Mouse (Mus musculus) bone marrow, adult 2 months (tissue): ENCODE results near the gene Cacnb1. TPM values are rescaled to one million over a fixed set of nuclear protein-coding genes. Genes with fewer than 3 reads are reported as not detected.

Source experiments
- H3K27ac ChIP-seq: fragments of 200-500 bp; 2 replicates; pipeline ENCODE4 v1.5.1; 2012; ENCODE audit warnings: low read depth, mild to moderate bottlenecking, control low read depth, inconsistent platforms, low read length; ENCODE audit not compliant: control insufficient read depth, poor library complexity, insufficient read depth
- H3K4me1 ChIP-seq: fragments of 200-500 bp; 2 replicates; pipeline ENCODE4 v1.6.1; 2011; ENCODE audit warnings: low read length; ENCODE audit not compliant: control insufficient read depth, insufficient read depth
- H3K4me3 ChIP-seq: fragments of 200-500 bp; replicated peaks from 2 replicates; pipeline ENCODE3; 2011; ENCODE audit warnings: mild to moderate bottlenecking, low read depth, low read length, control low read depth; ENCODE audit not compliant: control insufficient read depth
- CTCF ChIP-seq: fragments of 200-500 bp; IDR thresholded peaks from 2 replicates; pipeline ENCODE4 v1.5.1; 2011; ENCODE audit warnings: low read length, control low read depth; ENCODE audit not compliant: control insufficient read depth, insufficient read depth
- POLR2A ChIP-seq: fragments of 200-500 bp; IDR thresholded peaks from 2 replicates; pipeline ENCODE4 v1.6.1; 2011; ENCODE audit warnings: low read depth, mild to moderate bottlenecking, control low read depth, low read length, borderline replicate concordance; ENCODE audit not compliant: control insufficient read depth
- WGBS: fragments of 180-500 bp; shearing (Covaris S2); methylation state at CpG from one replicate; pipeline ENCODE4 v1.1.7; 2018; 5-methylcytosine and 5-hydroxymethylcytosine counted together
- polyA plus RNA-seq: library from polyadenylated mRNA; stranded (reverse); fragments of >200 nt; gene quantifications from 2 replicates; pipeline ENCODE4 v1.2.4, GENCODE M21; 2011; ENCODE audit warnings: low replicate concordance; ENCODE audit not compliant: missing spikeins, insufficient read depth, insufficient read length

The Cacnb1 gene
- polyA plus RNA-seq, 1 experiment = 5.3 TPM

GRCm38 (mm10) chr11:97971232-97971631 lies 51.6 kb downstream of the Cacnb1 start:
- WGBS = 31% methylated on average over 7 of the region's 7 CpGs
- no peak for TF ChIP-seq POLR2A
- no peak for TF ChIP-seq CTCF
- H3K4me3 ChIP-seq = no peak overlapping the region
- no peaks in the 10 kb centered on the region for H3K4me1 ChIP-seq
- no peak overlapping the region for H3K27ac ChIP-seq

GRCm38 (mm10) chr11:97970771-97971170 lies 52.1 kb downstream of the Cacnb1 start:
- no peak overlapping the region for H3K4me3 ChIP-seq
- H3K4me1 ChIP-seq = no peaks in the 10 kb centered on the region
- no peak overlapping the region for H3K27ac ChIP-seq
- 83% methylated on average over 7 of the region's 7 CpGs for WGBS
- TF ChIP-seq CTCF (no peak), POLR2A (no peak)

- no peak overlapping the region for H3K27ac ChIP-seq
Observed at GRCm38 (mm10) chr11:97968385-97968784, 54.4 kb downstream of the Cacnb1 start.

GRCm38 (mm10) chr11:97967114-97967513 lies 55.7 kb downstream of the Cacnb1 start:
- no peaks in the 10 kb centered on the region for H3K4me1 ChIP-seq
- H3K27ac ChIP-seq = no peak overlapping the region
- TF ChIP-seq POLR2A (no peak), CTCF (no peak)
- H3K4me3 ChIP-seq = no peak overlapping the region
- 72% methylated on average over 2 of the region's 2 CpGs for WGBS

More at GRCm38 (mm10) chr11:97968385-97968784, 54.4 kb downstream of the Cacnb1 start:
- 59% methylated on average over 5 of the region's 5 CpGs for WGBS
- no peak overlapping the region for H3K4me3 ChIP-seq
- no peaks in the 10 kb centered on the region for H3K4me1 ChIP-seq
- TF ChIP-seq POLR2A (no peak), CTCF (no peak)

- peak; percentile 55; the same call in 1 of the 2 replicates for TF ChIP-seq CTCF
- no peak for TF ChIP-seq POLR2A
- 85% methylated on average over 1 of the region's 1 CpGs for WGBS
- no peak overlapping the region for H3K4me3 ChIP-seq
- no peaks in the 10 kb centered on the region; the same call in 1 of the 2 replicates for H3K4me1 ChIP-seq
- no peak overlapping the region for H3K27ac ChIP-seq
Observed at GRCm38 (mm10) chr11:97960907-97961306, 61.9 kb downstream of the Cacnb1 start.

GRCm38 (mm10) chr11:97959300-97959680 lies 63.5 kb downstream of the Cacnb1 start:
- TF ChIP-seq POLR2A (no peak), CTCF (no peak)
- H3K4me3 ChIP-seq = no peak overlapping the region
- no peak overlapping the region for H3K27ac ChIP-seq
- no peaks in the 10 kb centered on the region; the same call in 1 of the 2 replicates for H3K4me1 ChIP-seq
- WGBS = 86% methylated on average over 5 of the region's 5 CpGs

- TF ChIP-seq POLR2A (no peak), CTCF (no peak)
- Histone ChIP-seq H3K27ac (no peak overlapping the region), H3K4me1 (no peaks in the 10 kb centered on the region; the same call in 1 of the 2 replicates), H3K4me3 (no peak overlapping the region)
- 58% methylated on average over 7 of the region's 7 CpGs for WGBS
Observed at GRCm38 (mm10) chr11:97958641-97959299, 64.1 kb downstream of the Cacnb1 start.

- 86% methylated on average over 6 of the region's 6 CpGs for WGBS
- Histone ChIP-seq H3K27ac (no peak overlapping the region), H3K4me1 (no peaks in the 10 kb centered on the region; the same call in 1 of the 2 replicates), H3K4me3 (no peak overlapping the region)
- TF ChIP-seq CTCF (no peak), POLR2A (no peak)
Observed at GRCm38 (mm10) chr11:97956905-97957560, 65.8 kb downstream of the Cacnb1 start.

- 76% methylated on average over 4 of the region's 4 CpGs for WGBS
- TF ChIP-seq CTCF (no peak), POLR2A (no peak)
- no peak overlapping the region for H3K4me3 ChIP-seq
- H3K27ac ChIP-seq = no peak overlapping the region
- no peaks in the 10 kb centered on the region; the same call in 1 of the 2 replicates for H3K4me1 ChIP-seq
Observed at GRCm38 (mm10) chr11:97955915-97956314, 66.9 kb downstream of the Cacnb1 start.
